Mouse (Mus musculus): ENCODE results near the gene Eef2k. TPM values are rescaled to one million over a fixed set of nuclear protein-coding genes. Genes with fewer than 3 reads are reported as not detected.
"Not testable (repeated sequence)": the region's sequence is repeated elsewhere in the genome, so short reads cannot be mapped to it uniquely, and the experiment has no call there.

Eef2k gene
- total RNA-seq, 4 experiments from 2014 or later = 23.0 to 42.1 (median 30.7) TPM

GRCm38 (mm10) chr7:120878271-120878670, 35.6 kb downstream of the Eef2k start:
- DNase-seq (ENCODE audit: low spot score) = no peak

GRCm38 (mm10) chr7:120879972-120880371, 37.3 kb downstream of the Eef2k start:
- DNase-seq (ENCODE audit: low spot score) = no peak

DNA sequence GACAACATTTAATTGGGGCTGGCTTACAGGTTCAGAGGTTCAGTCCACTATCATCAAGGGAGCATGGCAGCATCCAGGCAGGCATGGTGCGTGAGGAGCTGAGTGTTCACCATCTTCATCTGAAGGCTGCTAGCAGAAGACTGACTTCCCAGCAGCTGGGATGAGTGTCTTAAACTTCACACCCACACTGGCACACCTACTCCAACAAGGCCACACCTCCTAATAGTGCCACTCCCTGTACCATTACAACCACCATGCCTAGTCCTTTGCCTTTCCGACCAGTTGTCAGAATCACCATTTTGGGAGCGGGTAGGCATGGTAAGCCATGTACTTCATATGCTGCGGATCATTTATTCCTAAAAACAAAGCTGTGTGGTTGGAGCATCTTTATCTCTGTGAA, 38.1 kb downstream of the Eef2k start:
- no peak for DNase-seq (ENCODE audit: low spot score)

DNA sequence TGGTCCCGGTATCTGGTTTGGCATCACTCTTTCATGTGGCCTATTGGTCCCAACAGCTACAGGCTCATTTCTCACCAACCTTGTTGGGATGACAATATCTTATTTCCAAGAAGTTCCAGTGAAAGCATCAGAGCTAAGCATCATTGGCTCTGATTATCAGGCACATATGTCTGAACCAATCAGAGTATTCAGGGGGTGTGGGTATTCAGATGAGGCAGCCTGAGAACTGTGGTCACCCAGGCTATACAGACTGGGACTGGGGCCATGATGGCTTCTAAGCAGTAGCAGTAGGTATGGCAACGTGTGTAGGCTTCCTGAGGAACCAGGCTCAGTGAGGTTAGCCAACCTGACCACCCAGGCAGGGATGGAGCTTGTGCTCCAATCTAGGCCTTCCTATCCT, 38.8 kb downstream of the Eef2k start:
- no peak for DNase-seq (ENCODE audit: low spot score)

DNA sequence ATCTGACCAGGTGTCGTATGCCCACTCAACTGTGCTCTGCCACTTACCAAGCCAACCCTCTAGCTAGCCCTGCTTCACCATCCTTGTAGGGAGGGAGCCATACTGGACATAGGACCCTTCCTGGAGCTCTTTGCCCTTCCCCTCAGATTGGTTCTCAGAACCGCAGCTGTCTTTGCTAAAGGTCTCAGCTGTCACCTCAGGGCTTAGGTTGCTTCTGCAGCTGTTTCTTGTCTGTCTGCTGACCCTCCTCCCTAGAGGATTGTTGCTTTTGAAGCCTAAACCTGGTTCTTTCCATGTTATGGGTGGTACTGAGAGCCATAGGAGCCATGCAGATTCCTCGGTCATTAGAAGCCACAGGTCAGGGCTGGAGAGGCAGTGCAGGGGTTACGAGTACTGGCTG, 40.0 kb downstream of the Eef2k start:
- DNase-seq (ENCODE audit: low spot score) = no peak

DNA sequence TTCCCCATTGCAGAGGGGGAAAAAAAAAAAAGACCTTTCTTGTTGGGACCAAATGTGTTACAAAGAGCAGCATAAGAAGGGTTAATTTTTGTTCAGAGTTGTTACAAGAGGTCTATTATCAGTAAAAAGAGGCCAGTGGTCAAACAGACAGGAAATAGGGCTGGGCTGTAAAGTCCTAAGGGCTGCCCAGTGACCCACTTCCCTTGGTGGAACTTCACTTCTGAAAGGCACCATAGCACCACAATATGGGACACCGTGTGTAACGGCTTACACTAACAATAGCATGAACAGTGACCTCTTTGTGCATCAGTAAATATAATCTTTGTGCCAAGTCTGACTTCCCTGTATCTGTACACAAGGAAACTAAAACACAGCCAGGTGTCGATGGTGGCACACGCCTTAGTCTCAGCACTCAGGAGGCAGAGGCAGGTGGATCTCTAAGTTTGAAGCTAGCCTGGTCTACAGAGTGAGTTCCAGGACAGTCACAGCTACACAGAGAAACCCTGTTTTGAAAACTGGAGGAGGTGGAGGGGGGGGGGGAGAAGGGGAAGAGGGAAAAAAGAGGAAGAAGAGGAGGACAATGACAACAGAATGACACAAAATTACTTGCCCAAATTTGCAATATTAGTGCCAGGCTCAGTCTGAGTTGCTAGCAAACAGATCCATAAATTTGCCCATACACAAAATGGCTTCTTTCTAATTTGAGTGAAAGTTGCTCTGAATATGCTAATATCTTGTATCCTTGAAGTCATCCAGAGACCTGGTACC, 41.1 kb downstream of the Eef2k start:
- no peak for DNase-seq (ENCODE audit: low spot score)

- no peak for DNase-seq (ENCODE audit: low spot score)
Observed at GRCm38 (mm10) chr7:120884746-120885145, 42.1 kb downstream of the Eef2k start.

DNA sequence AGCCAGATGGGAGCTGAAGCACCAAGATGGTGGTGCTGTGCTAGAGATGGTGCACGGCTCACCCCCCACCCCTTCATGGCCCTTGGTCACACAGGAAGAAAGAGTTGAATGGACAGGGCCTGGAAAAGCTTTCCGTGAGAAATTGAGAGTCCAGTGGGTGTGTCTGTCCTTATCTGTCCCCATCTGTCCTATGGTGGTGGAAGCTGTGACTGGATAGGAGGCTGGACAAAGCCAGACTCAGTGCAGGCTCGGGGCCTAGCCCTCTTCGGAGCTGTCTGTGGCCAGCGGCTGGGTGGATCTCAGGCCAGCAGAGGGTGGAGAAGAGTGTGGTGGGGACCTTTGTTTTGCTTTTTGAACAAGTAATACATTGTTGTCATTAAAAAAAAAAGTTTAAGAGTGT, 50.5 kb downstream of the Eef2k start:
- no peak for DNase-seq (ENCODE audit: low spot score)

- DNase-seq (ENCODE audit: low spot score) = no peak
Observed at GRCm38 (mm10) chr7:120897054-120897453, 54.4 kb downstream of the Eef2k start.

- DNase-seq (ENCODE audit: low spot score) = no peak
Observed at GRCm38 (mm10) chr7:120897711-120898335, 55.2 kb downstream of the Eef2k start.

- no peak for DNase-seq (ENCODE audit: low spot score)
Observed at GRCm38 (mm10) chr7:120900191-120900590, 57.6 kb downstream of the Eef2k start.

DNA sequence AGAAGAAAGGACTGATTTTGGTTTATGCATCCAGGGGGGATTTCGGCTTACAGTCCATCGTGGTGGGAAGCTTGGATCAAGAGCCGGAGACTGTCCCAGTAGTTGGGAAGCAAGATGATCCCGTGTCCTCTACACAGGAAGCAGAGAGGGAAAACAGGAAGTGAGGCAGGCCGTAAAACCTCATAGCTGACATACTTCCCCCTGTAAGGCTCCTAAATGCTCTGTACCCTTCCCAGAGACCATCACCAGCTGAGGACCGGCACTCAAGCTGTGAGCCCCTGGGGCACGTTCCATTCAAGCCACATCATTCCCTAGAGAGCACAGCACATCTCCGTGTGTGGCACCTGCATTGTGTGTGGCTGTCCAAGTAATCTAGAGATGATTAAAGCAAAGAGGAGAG, 59.1 kb downstream of the Eef2k start:
- DNase-seq (ENCODE audit: low spot score) = no peak

DNA sequence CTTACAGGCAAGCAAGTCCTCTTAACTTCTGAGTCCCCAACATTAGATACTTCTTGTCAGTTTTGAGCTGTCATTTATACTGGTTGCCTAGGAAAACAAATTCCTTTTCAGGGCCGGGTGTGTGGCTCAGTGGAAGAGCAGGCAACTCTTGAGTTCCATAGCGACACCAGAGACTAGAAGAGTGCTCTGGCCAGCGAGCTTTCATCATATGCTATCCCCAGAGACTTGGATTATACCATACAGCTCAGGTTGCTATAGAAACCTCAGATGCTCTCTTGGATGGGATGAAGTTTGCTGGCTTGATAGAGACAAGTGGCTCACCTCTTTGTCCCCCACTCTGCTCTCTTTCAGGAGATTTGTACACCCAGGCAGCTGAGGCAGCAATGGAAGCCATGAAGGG, 60.3 kb downstream of the Eef2k start:
- no peak for DNase-seq (ENCODE audit: low spot score)

DNA sequence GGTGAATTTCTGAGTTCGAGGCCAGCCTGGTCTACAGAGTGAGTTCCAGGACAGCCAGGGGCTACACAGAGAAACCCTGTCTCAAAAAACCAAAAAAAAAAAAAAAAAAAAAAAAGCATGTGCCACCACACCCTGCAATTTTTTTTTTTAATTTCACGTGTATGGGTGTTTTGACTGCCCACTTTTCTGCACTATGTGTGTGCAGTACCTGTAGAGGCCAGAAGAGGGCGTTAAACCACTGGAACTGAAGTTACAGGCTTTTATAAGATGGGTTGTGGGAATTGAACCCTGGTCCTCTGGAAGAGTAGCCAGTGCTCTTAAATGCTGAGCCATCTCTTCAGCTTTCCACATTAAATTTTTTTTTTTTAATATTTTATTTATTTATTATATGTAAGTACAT, 67.5 kb downstream of the Eef2k start:
- DNase-seq (ENCODE audit: low spot score) = not testable (repeated sequence)

DNA sequence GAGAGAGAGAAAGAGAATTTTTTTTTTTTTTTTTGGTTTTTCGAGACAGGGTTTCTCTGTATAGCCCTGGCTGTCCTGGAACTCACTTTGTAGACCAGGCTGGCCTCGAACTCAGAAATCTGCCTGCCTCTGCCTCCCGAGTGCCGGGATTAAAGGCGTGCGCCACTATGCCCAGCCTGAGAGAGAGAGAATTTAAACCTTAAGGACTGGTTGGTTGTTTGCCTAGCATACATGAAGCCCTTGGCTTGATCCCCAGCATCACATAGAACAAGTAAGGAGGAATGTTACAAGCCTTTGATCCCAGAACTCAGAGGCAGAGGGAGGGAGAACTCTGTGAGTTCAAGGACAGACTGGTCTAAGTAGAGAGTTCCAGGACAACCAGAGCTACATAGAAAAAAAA, 68.6 kb downstream of the Eef2k start:
- not testable (repeated sequence) for DNase-seq (ENCODE audit: low spot score)

- no peak for DNase-seq (ENCODE audit: low spot score)
Observed at GRCm38 (mm10) chr7:120913332-120913731, 70.7 kb downstream of the Eef2k start.

GRCm38 (mm10) chr7:120916262-120916875, 73.7 kb downstream of the Eef2k start:
- DNase-seq (ENCODE audit: low spot score) = no peak

DNA sequence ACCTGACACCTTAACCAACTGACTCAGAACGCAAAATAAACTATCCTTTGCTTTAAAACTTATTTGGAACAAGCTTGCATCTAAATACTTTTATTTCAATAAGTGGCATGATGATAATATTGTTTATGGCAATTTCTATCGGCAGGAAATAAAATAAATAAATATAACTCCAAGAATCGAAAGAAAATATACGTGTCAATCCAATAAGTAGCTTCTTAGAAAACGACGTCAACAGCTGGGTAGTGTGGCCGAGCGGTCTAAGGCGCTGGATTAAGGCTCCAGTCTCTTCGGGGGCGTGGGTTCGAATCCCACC, 74.6 kb downstream of the Eef2k start:
- DNase-seq (ENCODE audit: low spot score) = no peak

DNA sequence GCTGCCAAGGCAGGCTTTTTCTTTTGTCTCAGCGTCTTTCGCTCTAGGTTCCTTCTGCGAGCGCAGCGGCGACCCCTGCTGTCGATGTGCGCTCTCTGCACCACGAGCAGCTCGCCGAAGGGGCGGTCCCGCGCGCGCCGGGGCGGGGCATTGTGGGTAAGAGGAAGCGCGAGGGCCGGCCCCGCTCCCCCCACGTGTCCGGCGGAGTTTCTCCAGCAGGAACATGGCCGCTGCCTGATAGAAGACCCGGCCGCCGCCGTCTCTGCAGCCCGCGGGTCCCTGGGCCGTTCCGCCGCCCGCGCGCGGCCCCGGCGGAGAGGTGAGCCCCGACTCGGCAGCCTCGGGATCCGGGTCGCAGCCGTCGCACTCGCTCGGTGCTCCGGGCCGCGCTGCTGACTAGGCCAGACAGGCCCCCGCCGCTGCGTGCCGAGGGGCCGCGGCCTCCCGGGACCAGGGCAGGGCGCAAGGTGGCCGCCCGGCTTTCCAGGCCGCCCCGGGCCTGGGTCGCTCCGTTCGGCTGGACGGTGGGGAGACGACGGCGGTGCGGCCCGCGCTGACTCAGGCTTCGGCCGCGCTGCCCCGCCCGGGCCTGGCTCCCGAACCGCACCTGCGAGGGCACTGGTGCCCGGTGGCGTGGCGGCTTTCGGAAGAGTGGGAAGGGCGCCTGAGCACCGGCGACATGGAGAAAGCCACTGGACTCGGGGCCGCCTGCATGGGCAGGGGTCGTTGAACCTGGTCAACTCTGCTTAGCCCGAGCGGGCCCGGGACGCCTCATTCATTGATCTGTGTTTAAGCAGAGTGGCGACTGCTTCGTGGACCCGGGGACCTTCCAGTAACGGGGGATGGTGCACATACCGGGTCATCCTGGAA, 75.2 kb downstream of the Eef2k start, which contains the start of gene Polr3e:
Polr3e (plus strand) TSS at position 153 of the 870 bp plus-strand sequence.
- DNase-seq (ENCODE audit: low spot score) = peak; percentile 99

GRCm38 (mm10) chr7:120918526-120918962, 75.9 kb downstream of the Eef2k start:
- DNase-seq (ENCODE audit: low spot score) = peak; percentile 89

GRCm38 (mm10) chr7:120933110-120933509, 90.5 kb downstream of the Eef2k start:
- no peak for DNase-seq (ENCODE audit: low spot score)

DNA sequence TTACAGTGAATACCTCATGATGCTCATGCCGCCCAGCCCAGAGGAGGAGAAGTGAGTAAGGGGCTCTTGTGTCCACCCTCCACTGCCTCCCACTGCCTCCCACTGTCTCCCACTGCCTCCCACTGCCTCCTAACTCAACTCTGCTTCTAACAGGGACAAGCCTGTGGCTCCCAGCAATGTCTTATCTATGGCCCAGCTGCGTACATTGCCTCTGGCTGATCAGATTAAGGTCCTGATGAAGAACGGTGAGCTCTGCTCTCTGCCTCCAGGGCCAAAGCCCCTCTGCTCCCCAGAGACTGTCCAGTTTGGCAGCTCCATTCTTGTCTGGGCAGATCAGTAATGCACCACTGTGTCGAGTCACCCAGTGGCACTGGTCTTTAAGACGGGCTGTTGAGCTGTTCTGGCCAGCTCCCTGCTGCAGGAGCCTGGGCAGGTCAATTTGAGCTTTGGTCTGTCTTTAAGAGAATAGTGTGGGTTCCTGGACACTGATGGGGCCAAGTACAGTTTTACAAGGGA, 91.1 kb downstream of the Eef2k start:
- DNase-seq (ENCODE audit: low spot score) = no peak

Data from heart, adult 8-10 months (tissue).